Mouse (Mus musculus) adrenal gland, adult 8-10 months (tissue): Measurements from ENCODE around the gene Zfp507. TPM values are rescaled to one million over a fixed set of nuclear protein-coding genes. Genes with fewer than 3 reads are reported as not detected.

Source experiments
- DNase-seq: peaks from one replicate; pipeline ENCODE4 v3.0.0; 2022
- total RNA-seq, 4 experiments: library from RNA; stranded (reverse); gene quantifications; 2 replicates each; pipeline ENCODE4 v1.2.4; 2022

The Zfp507 gene
- 10 to 100 TPM; 29.3 to 34.7 (median 31.4) TPM for total RNA-seq

- DNase-seq: peak; percentile 79
These were observed at the start of gene Zfp507 for GRCm38 (mm10) chr7:35802906-35803595. TSS of gene Zfp507 (minus strand) at chr7:35803003.

- DNase-seq: no peak
These were observed 47.6 kb upstream of the Zfp507 start for GRCm38 (mm10) chr7:35850426-35850825.

- no peak for DNase-seq
These were observed 45.7 kb upstream of the Zfp507 start for GRCm38 (mm10) chr7:35848526-35848925.

- no peak for DNase-seq
These were observed 37.7 kb upstream of the Zfp507 start for GRCm38 (mm10) chr7:35840504-35840903.

- no peak for DNase-seq
These were observed 34.0 kb upstream of the Zfp507 start for GRCm38 (mm10) chr7:35836851-35837250.

GRCm38 (mm10) chr7:35836415-35836814 lies 33.6 kb upstream of the Zfp507 start:
- DNase-seq: no peak

- no peak for DNase-seq
These were observed 27.3 kb upstream of the Zfp507 start for GRCm38 (mm10) chr7:35830119-35830518.

GRCm38 (mm10) chr7:35823906-35824305 lies 21.1 kb upstream of the Zfp507 start:
- no peak for DNase-seq

GRCm38 (mm10) chr7:35822320-35822719 lies 19.5 kb upstream of the Zfp507 start:
- DNase-seq: no peak

- no peak for DNase-seq
These were observed 18.6 kb upstream of the Zfp507 start for GRCm38 (mm10) chr7:35821357-35821756.

GRCm38 (mm10) chr7:35819486-35819885 lies 16.7 kb upstream of the Zfp507 start:
- peak; percentile 65 for DNase-seq

- no peak for DNase-seq
These were observed 12.2 kb upstream of the Zfp507 start for GRCm38 (mm10) chr7:35814759-35815551.

- DNase-seq: no peak
These were observed 10.5 kb upstream of the Zfp507 start for GRCm38 (mm10) chr7:35813306-35813705.

- peak; percentile 64 for DNase-seq
These were observed 7.9 kb upstream of the Zfp507 start for GRCm38 (mm10) chr7:35810736-35811135.

- DNase-seq: no peak
These were observed 1.4 kb upstream of the Zfp507 start for GRCm38 (mm10) chr7:35804206-35804605.

- DNase-seq: no peak
These were observed 450 bp downstream of the Zfp507 start for GRCm38 (mm10) chr7:35802201-35802905.

- no peak for DNase-seq
These were observed 6.7 kb downstream of the Zfp507 start for GRCm38 (mm10) chr7:35796123-35796522.

- DNase-seq: no peak
These were observed 8.6 kb downstream of the Zfp507 start for GRCm38 (mm10) chr7:35794145-35794664.

- DNase-seq: no peak
These were observed 10.5 kb downstream of the Zfp507 start for GRCm38 (mm10) chr7:35792150-35792848.

- DNase-seq: no peak
These were observed 11.9 kb downstream of the Zfp507 start for GRCm38 (mm10) chr7:35790926-35791325.

GRCm38 (mm10) chr7:35790201-35790600 lies 12.6 kb downstream of the Zfp507 start:
- DNase-seq: no peak

GRCm38 (mm10) chr7:35785579-35785978 lies 17.2 kb downstream of the Zfp507 start:
- DNase-seq: no peak
